Mouse (Mus musculus) spleen, postnatal 10 days (tissue): ENCODE data around the gene Slc26a10.
A peak's percentile ranks its signal among the peaks of the same experiment; 100 is the strongest.

Experiments used
- DNase-seq, 2 experiments: peaks; one replicate each; pipeline ENCODE4 v3.0.0; 2021 to 2022; ENCODE audit warnings: low spot score in 2 of 2

Gene Slc26a10

GRCm38 (mm10) chr10:127183759-127184158 lies 3.3 kb upstream of the Slc26a10 start:
- DNase-seq, result peak in 1 of 2 experiments; percentile 33

GRCm38 (mm10) chr10:127182624-127183023 lies 2.2 kb upstream of the Slc26a10 start:
- no peak for DNase-seq

GRCm38 (mm10) chr10:127181566-127181965 lies 1.1 kb upstream of the Slc26a10 start:
- no peak for DNase-seq

GRCm38 (mm10) chr10:127180695-127181047 lies 226 bp upstream of the Slc26a10 start:
- no peak for DNase-seq

GRCm38 (mm10) chr10:127178286-127179027 lies 2.0 kb downstream of the Slc26a10 start:
- DNase-seq, result peak in 1 of 2 experiments; percentile 32

GRCm38 (mm10) chr10:127177719-127178118 lies 2.7 kb downstream of the Slc26a10 start:
- DNase-seq, result peak; percentile 57 to 77

GRCm38 (mm10) chr10:127177235-127177634 lies 3.2 kb downstream of the Slc26a10 start:
- peak in 1 of 2 experiments; percentile 14 for DNase-seq

- peak in 1 of 2 experiments; percentile 17 for DNase-seq
These were observed 3.7 kb downstream of the Slc26a10 start for GRCm38 (mm10) chr10:127176756-127177155.

GRCm38 (mm10) chr10:127176228-127176627 lies 4.2 kb downstream of the Slc26a10 start:
- DNase-seq, result peak in 1 of 2 experiments; percentile 9

- no peak for DNase-seq
These were observed 6.3 kb downstream of the Slc26a10 start for GRCm38 (mm10) chr10:127174170-127174569.

- DNase-seq, result peak in 1 of 2 experiments; percentile 13
These were observed 7.0 kb downstream of the Slc26a10 start for GRCm38 (mm10) chr10:127173148-127174065.

GRCm38 (mm10) chr10:127171631-127172200 lies 8.7 kb downstream of the Slc26a10 start:
- DNase-seq, result peak in 1 of 2 experiments; percentile 13

- DNase-seq, result peak; percentile 81 to 89
These were observed 9.6 kb downstream of the Slc26a10 start for GRCm38 (mm10) chr10:127170837-127171272.

GRCm38 (mm10) chr10:127170002-127170401 lies 10.4 kb downstream of the Slc26a10 start:
- DNase-seq, result peak; percentile 32 to 54

- peak in 1 of 2 experiments; percentile 18 for DNase-seq
These were observed 12.7 kb downstream of the Slc26a10 start for GRCm38 (mm10) chr10:127167614-127168192.

- DNase-seq, result peak in 1 of 2 experiments; percentile 24
These were observed 13.5 kb downstream of the Slc26a10 start for GRCm38 (mm10) chr10:127166771-127167613.

GRCm38 (mm10) chr10:127166404-127166715 lies 14.1 kb downstream of the Slc26a10 start:
- DNase-seq, result no peak

- DNase-seq, result peak; percentile 67 to 73
These were observed 14.6 kb downstream of the Slc26a10 start for GRCm38 (mm10) chr10:127165654-127166403.

- no peak for DNase-seq
These were observed 15.1 kb downstream of the Slc26a10 start for GRCm38 (mm10) chr10:127165354-127165653.

- DNase-seq, result peak; percentile 77 to 83
These were observed 15.7 kb downstream of the Slc26a10 start, which contains the start of gene B4galnt1 for GRCm38 (mm10) chr10:127164631-127165353. Gene B4galnt1 (plus strand): TSS chr10:127165225.
